Mouse (Mus musculus) Muller cell, postnatal 12 days (primary cell): ENCODE results near the gene Unk.

Experiments used
- DNase-seq: peaks from one replicate; pipeline ENCODE4 v3.0.0-alpha.2; 2015; ENCODE audit errors: inconsistent ontology term

Gene Unk

GRCm38 (mm10) chr11:116030898-116031845 lies 1.1 kb downstream of the Unk start:
- DNase-seq = no peak

GRCm38 (mm10) chr11:116034584-116034983 lies 4.5 kb downstream of the Unk start:
- DNase-seq = no peak

GRCm38 (mm10) chr11:116036671-116037070 lies 6.5 kb downstream of the Unk start:
- no peak for DNase-seq

- no peak for DNase-seq
These were observed 7.7 kb downstream of the Unk start for GRCm38 (mm10) chr11:116037826-116038225.

- peak; percentile 40 for DNase-seq
These were observed 10.5 kb downstream of the Unk start for GRCm38 (mm10) chr11:116040593-116040992.

GRCm38 (mm10) chr11:116041833-116042232 lies 11.7 kb downstream of the Unk start:
- DNase-seq = no peak

GRCm38 (mm10) chr11:116042372-116043138 lies 12.4 kb downstream of the Unk start:
- no peak for DNase-seq

- no peak for DNase-seq
These were observed 13.2 kb downstream of the Unk start for GRCm38 (mm10) chr11:116043286-116043685.

- DNase-seq = no peak
These were observed 15.1 kb downstream of the Unk start for GRCm38 (mm10) chr11:116045173-116045572.

GRCm38 (mm10) chr11:116049610-116050009 lies 19.5 kb downstream of the Unk start:
- no peak for DNase-seq

- no peak for DNase-seq
These were observed 20.1 kb downstream of the Unk start for GRCm38 (mm10) chr11:116050196-116050595.

GRCm38 (mm10) chr11:116053510-116054229 lies 23.5 kb downstream of the Unk start:
- DNase-seq = no peak

- no peak for DNase-seq
These were observed 25.8 kb downstream of the Unk start for GRCm38 (mm10) chr11:116055873-116056272.

GRCm38 (mm10) chr11:116057237-116057881 lies 27.2 kb downstream of the Unk start:
- DNase-seq = no peak

- no peak for DNase-seq
These were observed 28.0 kb downstream of the Unk start for GRCm38 (mm10) chr11:116058022-116058614.

- no peak for DNase-seq
These were observed 29.0 kb downstream of the Unk start for GRCm38 (mm10) chr11:116058868-116059690.

GRCm38 (mm10) chr11:116059691-116060025 lies 29.5 kb downstream of the Unk start:
- DNase-seq = no peak

GRCm38 (mm10) chr11:116060596-116060995 lies 30.5 kb downstream of the Unk start:
- DNase-seq = no peak

GRCm38 (mm10) chr11:116061641-116062415 lies 31.7 kb downstream of the Unk start:
- DNase-seq = no peak

GRCm38 (mm10) chr11:116062521-116062920 lies 32.4 kb downstream of the Unk start:
- no peak for DNase-seq
